Mouse (Mus musculus): ENCODE measurements at regions not wholly inside any gene's neighbourhood (a gene's known extent, or its start where the extent isn't known, plus 50 kb on each side); places are given as distances from the start of the nearest gene placed in this dataset.

GRCm38 (mm10) chr12:27646497-27647307 is 304.3 kb upstream of the Sox11 start:
- Histone ChIP-seq H3K9me3 (ENCODE audit: control insufficient read depth, low read length) (no peaks in the 10 kb centered on the region), H3K27ac (replicated peaks; ENCODE audit: low read depth, low read length) (no peak overlapping the region), H3K4me2 (replicated peaks; ENCODE audit: low read depth, low read length, severe bottlenecking) (no peak overlapping the region), H3K4me3 (replicated peaks; ENCODE audit: low read length) (no peak overlapping the region), H3K9ac (ENCODE audit: low read depth, low read length, severe bottlenecking) (no peak overlapping the region), H3K36me3 (ENCODE audit: control insufficient read depth, insufficient read depth, low read length) (no peaks in the 10 kb centered on the region), H3K4me1 (ENCODE audit: control insufficient read depth, insufficient read depth, low read length) (no peaks in the 10 kb centered on the region), H3K27me3 (ENCODE audit: control insufficient read depth, insufficient read depth, low read length) (no peaks in the 10 kb centered on the region)
- WGBS, result 71% methylated on average over 11 of the region's 11 CpGs
- DNase-seq (ENCODE audit: low spot score) (peak; percentile 29), ATAC-seq (ENCODE audit: low FRiP score, low read depth) (no peak)
- TF ChIP-seq POLR2A (IDR thresholded peaks at IDR 0.05; ENCODE audit: borderline replicate concordance, extremely low read depth, insufficient read depth, insufficient read length), result no peak

- H3K4me1 ChIP-seq (ENCODE audit: control insufficient read depth, insufficient read depth, low read length), result no peaks in the 10 kb centered on the region; the same call in 1 of the 2 replicates
- DNase-seq (ENCODE audit: low spot score) (no peak), ATAC-seq (ENCODE audit: low FRiP score, low read depth) (no peak)
- H3K4me2 ChIP-seq (replicated peaks; ENCODE audit: low read depth, low read length, severe bottlenecking), result no peak overlapping the region
- H3K9ac ChIP-seq (ENCODE audit: low read depth, low read length, severe bottlenecking), result no peak overlapping the region
- H3K9me3 ChIP-seq (ENCODE audit: control insufficient read depth, low read length), result no peaks in the 10 kb centered on the region
- H3K36me3 ChIP-seq (ENCODE audit: control insufficient read depth, insufficient read depth, low read length), result no peaks in the 10 kb centered on the region
- TF ChIP-seq POLR2A (IDR thresholded peaks at IDR 0.05; ENCODE audit: borderline replicate concordance, extremely low read depth, insufficient read depth, insufficient read length), result no peak
- no peaks in the 10 kb centered on the region for H3K27me3 ChIP-seq (ENCODE audit: control insufficient read depth, insufficient read depth, low read length)
- H3K4me3 ChIP-seq (replicated peaks; ENCODE audit: low read length), result no peak overlapping the region
- WGBS, result 75% methylated on average over 5 of the region's 5 CpGs
- no peak overlapping the region for H3K27ac ChIP-seq (replicated peaks; ENCODE audit: low read depth, low read length)
Measured at GRCm38 (mm10) chr12:27619616-27620015, 277.2 kb upstream of the Sox11 start.

GRCm38 (mm10) chr12:27604061-27604679 is 261.8 kb upstream of the Sox11 start:
- Histone ChIP-seq H3K27ac (replicated peaks; ENCODE audit: low read depth, low read length) (no peak overlapping the region), H3K4me1 (ENCODE audit: control insufficient read depth, insufficient read depth, low read length) (0 out of 2 replicates have a peak, but pooled peaks cover 8% of the 10 kb centered on the region), H3K9me3 (ENCODE audit: control insufficient read depth, low read length) (no peaks in the 10 kb centered on the region), H3K4me2 (replicated peaks; ENCODE audit: low read depth, low read length, severe bottlenecking) (no peak overlapping the region), H3K36me3 (ENCODE audit: control insufficient read depth, insufficient read depth, low read length) (no peaks in the 10 kb centered on the region), H3K4me3 (replicated peaks; ENCODE audit: low read length) (no peak overlapping the region), H3K27me3 (ENCODE audit: control insufficient read depth, insufficient read depth, low read length) (no peaks in the 10 kb centered on the region), H3K9ac (ENCODE audit: low read depth, low read length, severe bottlenecking) (no peak overlapping the region)
- DNase-seq (ENCODE audit: low spot score) (peak; percentile 76), ATAC-seq (ENCODE audit: low FRiP score, low read depth) (peak; percentile 68)
- 37% methylated on average over 1 of the region's 1 CpGs for WGBS
- no peak for TF ChIP-seq POLR2A (IDR thresholded peaks at IDR 0.05; ENCODE audit: borderline replicate concordance, extremely low read depth, insufficient read depth, insufficient read length)

- Histone ChIP-seq H3K4me3 (replicated peaks; ENCODE audit: low read length) (no peak overlapping the region), H3K4me1 (ENCODE audit: control insufficient read depth, insufficient read depth, low read length) (0 out of 2 replicates have a peak, but pooled peaks cover 5% of the 10 kb centered on the region), H3K9ac (ENCODE audit: low read depth, low read length, severe bottlenecking) (no peak overlapping the region), H3K27ac (replicated peaks; ENCODE audit: low read depth, low read length) (no peak overlapping the region), H3K27me3 (ENCODE audit: control insufficient read depth, insufficient read depth, low read length) (no peaks in the 10 kb centered on the region), H3K9me3 (ENCODE audit: control insufficient read depth, low read length) (no peaks in the 10 kb centered on the region), H3K4me2 (replicated peaks; ENCODE audit: low read depth, low read length, severe bottlenecking) (no peak overlapping the region), H3K36me3 (ENCODE audit: control insufficient read depth, insufficient read depth, low read length) (no peaks in the 10 kb centered on the region)
- WGBS, result 34% methylated on average over 8 of the region's 8 CpGs
- ATAC-seq (ENCODE audit: low FRiP score, low read depth) (no peak), DNase-seq (ENCODE audit: low spot score) (peak; percentile 30)
- no peak for TF ChIP-seq POLR2A (IDR thresholded peaks at IDR 0.05; ENCODE audit: borderline replicate concordance, extremely low read depth, insufficient read depth, insufficient read length)
Measured at GRCm38 (mm10) chr12:27599149-27599548, 256.8 kb upstream of the Sox11 start.

GRCm38 (mm10) chr12:27597878-27598277 is 255.5 kb upstream of the Sox11 start:
- 0 out of 2 replicates have a peak, but pooled peaks cover 5% of the 10 kb centered on the region for H3K4me1 ChIP-seq (ENCODE audit: control insufficient read depth, insufficient read depth, low read length)
- no peak overlapping the region for H3K27ac ChIP-seq (replicated peaks; ENCODE audit: low read depth, low read length)
- ATAC-seq (ENCODE audit: low FRiP score, low read depth), result no peak
- no peak for DNase-seq (ENCODE audit: low spot score)
- no peak for TF ChIP-seq POLR2A (IDR thresholded peaks at IDR 0.05; ENCODE audit: borderline replicate concordance, extremely low read depth, insufficient read depth, insufficient read length)
- H3K27me3 ChIP-seq (ENCODE audit: control insufficient read depth, insufficient read depth, low read length), result no peaks in the 10 kb centered on the region
- H3K4me3 ChIP-seq (replicated peaks; ENCODE audit: low read length), result no peak overlapping the region
- no peaks in the 10 kb centered on the region for H3K9me3 ChIP-seq (ENCODE audit: control insufficient read depth, low read length)
- 53% methylated on average over 7 of the region's 7 CpGs for WGBS
- no peak overlapping the region for H3K4me2 ChIP-seq (replicated peaks; ENCODE audit: low read depth, low read length, severe bottlenecking)
- no peak overlapping the region for H3K9ac ChIP-seq (ENCODE audit: low read depth, low read length, severe bottlenecking)
- no peaks in the 10 kb centered on the region for H3K36me3 ChIP-seq (ENCODE audit: control insufficient read depth, insufficient read depth, low read length)

Measured in limb, embryonic 14.5 days (tissue).